Mouse (Mus musculus) urinary bladder, adult 18-20 months (tissue): ENCODE data around the gene H2al2a.
"Not testable (repeated sequence)": the region's sequence is repeated elsewhere in the genome, so short reads cannot be mapped to it uniquely, and the experiment has no call there.

ENCODE experiments used
- DNase-seq, 2 experiments: peaks; one replicate each; pipeline ENCODE4 v3.0.0; 2022; ENCODE audit warnings: low spot score in 2 of 2, mixed read lengths in 2 of 2

Gene H2al2a

GRCm38 (mm10) chr2:18028140-18029021 is 31.6 kb upstream of the H2al2a start:
- DNase-seq, result peak; percentile 85

GRCm38 (mm10) chr2:18027448-18028139 is 30.8 kb upstream of the H2al2a start:
- DNase-seq, result peak; percentile 90 to 91

GRCm38 (mm10) chr2:18026116-18026947 is 29.6 kb upstream of the H2al2a start:
- peak; percentile 51 to 65 for DNase-seq

- no peak for DNase-seq
Measured at GRCm38 (mm10) chr2:18025781-18026115, 29.0 kb upstream of the H2al2a start.

GRCm38 (mm10) chr2:18025116-18025515 is 28.4 kb upstream of the H2al2a start:
- DNase-seq, result no peak

- DNase-seq, result no peak
Measured at GRCm38 (mm10) chr2:18022886-18023285, 26.1 kb upstream of the H2al2a start.

- DNase-seq, result no peak
Measured at GRCm38 (mm10) chr2:18019122-18019521, 22.4 kb upstream of the H2al2a start.

- no peak for DNase-seq
Measured at GRCm38 (mm10) chr2:18017321-18017720, 20.6 kb upstream of the H2al2a start.

GRCm38 (mm10) chr2:18016639-18017038 is 19.9 kb upstream of the H2al2a start:
- no peak for DNase-seq

- DNase-seq, result no peak
Measured at GRCm38 (mm10) chr2:18015581-18015980, 18.8 kb upstream of the H2al2a start.

GRCm38 (mm10) chr2:18012866-18013265 is 16.1 kb upstream of the H2al2a start:
- DNase-seq, result no peak

GRCm38 (mm10) chr2:18011226-18011625 is 14.5 kb upstream of the H2al2a start:
- no peak for DNase-seq

GRCm38 (mm10) chr2:18005137-18005536 is 8.4 kb upstream of the H2al2a start:
- DNase-seq, result no peak

- DNase-seq, result no peak
Measured at GRCm38 (mm10) chr2:18004286-18004685, 7.5 kb upstream of the H2al2a start.

GRCm38 (mm10) chr2:18002306-18002705 is 5.5 kb upstream of the H2al2a start:
- DNase-seq, result no peak

GRCm38 (mm10) chr2:17989562-17989961 is 7.2 kb downstream of the H2al2a start:
- DNase-seq, result no peak

GRCm38 (mm10) chr2:17989115-17989514 is 7.6 kb downstream of the H2al2a start:
- no peak for DNase-seq

GRCm38 (mm10) chr2:17986694-17987093 is 10.1 kb downstream of the H2al2a start:
- no peak for DNase-seq

GRCm38 (mm10) chr2:17984774-17985173 is 12.0 kb downstream of the H2al2a start:
- no peak for DNase-seq

GRCm38 (mm10) chr2:17982747-17983146 is 14.0 kb downstream of the H2al2a start:
- DNase-seq, result no peak

GRCm38 (mm10) chr2:17978706-17979105 is 18.1 kb downstream of the H2al2a start:
- DNase-seq, result no peak

- not testable (repeated sequence) for DNase-seq
Measured at GRCm38 (mm10) chr2:17978251-17978650, 18.5 kb downstream of the H2al2a start.
